Mouse (Mus musculus): ENCODE results near the gene Zrsr2. TPM values are rescaled to one million over a fixed set of nuclear protein-coding genes. Genes with fewer than 3 reads are reported as not detected.

Zrsr2 gene
- polyA plus RNA-seq (2014; fragmentation: Nextera tagmentation; extraction: Ambion mirVana) = 49.2 and 60.6 TPM in 2 replicates

DNA sequence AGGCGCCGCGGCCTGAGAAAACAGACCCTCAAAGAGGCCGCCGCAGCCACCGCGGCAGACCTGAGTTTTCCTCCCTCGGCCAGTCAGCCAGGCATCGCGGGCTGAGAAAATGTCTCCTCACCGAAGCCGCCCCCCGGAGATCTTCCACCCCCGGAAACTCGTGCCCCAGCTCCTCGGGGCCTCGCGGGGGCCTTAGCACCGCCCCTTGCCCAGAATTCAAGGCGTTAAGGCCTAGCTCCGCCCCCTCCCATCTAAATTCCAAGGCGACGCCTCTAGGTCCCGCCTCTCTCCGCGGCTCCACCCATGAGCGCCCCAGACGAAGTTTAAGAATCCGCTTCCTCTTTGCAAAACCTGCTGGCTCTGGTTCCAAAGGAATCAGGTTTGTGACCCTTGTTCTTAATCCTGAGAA, at the start of gene Zrsr2:
Gene Zrsr2, minus strand, starts transcription at position 195 of the 409 bp plus-strand sequence.
- H3K9ac ChIP-seq (ENCODE audit: low read length) = peak within 1 kb of the TSS; percentile 71
- no peaks in the 10 kb centered on the region for H3K4me1 ChIP-seq (replicated peaks; ENCODE audit: control insufficient read depth, insufficient read depth, low read length)
- H3K4me2 ChIP-seq (ENCODE audit: low read depth, low read length, severe bottlenecking) = peak within 1 kb of the TSS; percentile 46
- no peaks in the 10 kb centered on the region for H3K36me3 ChIP-seq (ENCODE audit: control insufficient read depth, insufficient read depth, low read length)
- peak; percentile 96 for ATAC-seq (replicated peaks; ENCODE audit: low FRiP score)
- 16% methylated on average over 29 of the region's 29 CpGs for WGBS
- no peaks in the 10 kb centered on the region for H3K27me3 ChIP-seq (ENCODE audit: control insufficient read depth, insufficient read depth, low read length)
- peak; percentile 90 for DNase-seq (ENCODE audit: low spot score)
- H3K27ac ChIP-seq (ENCODE audit: low read depth, low read length) = peak within 1 kb of the TSS; percentile 91
- peak within 1 kb of the TSS; percentile 55 for H3K4me3 ChIP-seq (ENCODE audit: low read depth, low read length)
- H3K9me3 ChIP-seq (ENCODE audit: control insufficient read depth, low read length) = no peaks in the 10 kb centered on the region

DNA sequence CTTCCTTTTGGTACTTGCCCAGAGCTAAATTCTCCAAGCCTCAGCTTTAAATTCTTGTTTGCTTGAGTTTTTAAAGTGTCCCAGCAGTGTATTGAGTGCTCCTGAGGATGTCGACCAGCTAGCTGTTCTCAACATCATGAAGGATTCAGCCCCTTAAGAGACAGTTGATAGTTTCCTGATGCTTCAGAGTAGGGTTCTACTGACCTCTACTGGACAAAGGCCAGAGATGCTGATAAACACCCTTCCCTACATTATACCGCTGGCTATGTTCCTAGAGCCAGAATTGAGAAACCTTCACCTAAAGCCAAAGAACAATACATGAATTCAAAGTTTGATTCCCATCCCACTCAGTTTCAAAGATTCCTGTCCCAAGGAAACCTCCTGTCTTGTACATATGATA, 46.3 kb upstream of the Zrsr2 start:
- H3K27ac ChIP-seq (ENCODE audit: low read depth, low read length) = no peak overlapping the region
- H3K4me2 ChIP-seq (ENCODE audit: low read depth, low read length, severe bottlenecking) = no peak overlapping the region
- H3K4me1 ChIP-seq (replicated peaks; ENCODE audit: control insufficient read depth, insufficient read depth, low read length) = no peaks in the 10 kb centered on the region
- 23% methylated on average over 2 of the region's 2 CpGs for WGBS
- no peak for DNase-seq (ENCODE audit: low spot score)
- no peak overlapping the region for H3K9ac ChIP-seq (ENCODE audit: low read length)
- no peaks in the 10 kb centered on the region for H3K9me3 ChIP-seq (ENCODE audit: control insufficient read depth, low read length)
- H3K4me3 ChIP-seq (ENCODE audit: low read depth, low read length) = no peak overlapping the region
- no peaks in the 10 kb centered on the region for H3K27me3 ChIP-seq (ENCODE audit: control insufficient read depth, insufficient read depth, low read length)
- H3K36me3 ChIP-seq (ENCODE audit: control insufficient read depth, insufficient read depth, low read length) = no peaks in the 10 kb centered on the region
- 0 out of 2 replicates have a peak, but pooled peaks have one; percentile 24 for ATAC-seq (replicated peaks; ENCODE audit: low FRiP score)

DNA sequence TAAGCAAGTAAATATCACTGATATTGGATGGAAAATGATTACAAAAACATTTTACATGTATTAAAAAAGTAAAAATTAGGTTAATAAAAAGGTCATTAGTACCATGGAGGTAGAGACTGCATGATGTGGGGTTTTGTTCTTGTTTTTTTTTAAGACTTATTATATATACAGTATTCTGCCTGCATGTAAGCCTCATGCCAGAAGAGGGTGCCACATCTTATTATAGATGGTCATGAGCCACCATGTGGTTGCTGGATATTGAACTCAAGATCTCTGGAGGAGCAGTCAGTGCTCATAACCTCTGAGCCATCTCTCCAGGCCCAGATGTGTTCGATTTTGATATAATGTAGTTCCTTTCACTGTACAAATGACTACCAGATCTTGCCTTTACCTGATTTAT, 41.4 kb upstream of the Zrsr2 start:
- Histone ChIP-seq H3K4me2 (ENCODE audit: low read depth, low read length, severe bottlenecking) (no peak overlapping the region), H3K27ac (ENCODE audit: low read depth, low read length) (no peak overlapping the region), H3K27me3 (ENCODE audit: control insufficient read depth, insufficient read depth, low read length) (no peaks in the 10 kb centered on the region), H3K9me3 (ENCODE audit: control insufficient read depth, low read length) (no peaks in the 10 kb centered on the region), H3K4me3 (ENCODE audit: low read depth, low read length) (no peak overlapping the region), H3K36me3 (ENCODE audit: control insufficient read depth, insufficient read depth, low read length) (no peaks in the 10 kb centered on the region), H3K4me1 (replicated peaks; ENCODE audit: control insufficient read depth, insufficient read depth, low read length) (no peaks in the 10 kb centered on the region), H3K9ac (ENCODE audit: low read length) (no peak overlapping the region)
- ATAC-seq (replicated peaks; ENCODE audit: low FRiP score) (no peak), DNase-seq (ENCODE audit: low spot score) (no peak)
- 80% methylated on average over 1 of the region's 1 CpGs for WGBS

DNA sequence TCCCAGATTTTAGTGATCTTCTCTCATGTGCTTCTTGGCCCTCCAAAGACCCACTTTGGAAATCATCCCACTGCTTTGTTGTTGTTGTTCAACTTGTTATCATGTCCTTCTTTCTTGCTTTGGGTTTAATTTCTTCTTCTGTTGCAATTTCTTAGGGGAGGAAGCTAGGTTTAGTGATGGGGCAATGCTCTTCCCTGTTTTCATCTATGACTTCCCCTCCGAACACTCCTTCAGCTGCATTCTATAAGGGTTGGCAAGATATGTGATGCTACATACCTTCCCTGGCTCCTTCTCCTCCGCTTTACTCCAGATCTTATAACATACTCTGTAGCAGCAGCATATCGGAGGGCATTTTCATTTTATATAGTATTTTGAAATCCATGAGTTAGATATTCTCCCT, 38.3 kb upstream of the Zrsr2 start:
- 89% methylated on average over 3 of the region's 3 CpGs for WGBS
- Histone ChIP-seq H3K4me2 (ENCODE audit: low read depth, low read length, severe bottlenecking) (no peak overlapping the region), H3K9ac (ENCODE audit: low read length) (no peak overlapping the region), H3K36me3 (ENCODE audit: control insufficient read depth, insufficient read depth, low read length) (no peaks in the 10 kb centered on the region), H3K4me3 (ENCODE audit: low read depth, low read length) (no peak overlapping the region), H3K9me3 (ENCODE audit: control insufficient read depth, low read length) (no peaks in the 10 kb centered on the region), H3K27ac (ENCODE audit: low read depth, low read length) (no peak overlapping the region), H3K27me3 (ENCODE audit: control insufficient read depth, insufficient read depth, low read length) (no peaks in the 10 kb centered on the region), H3K4me1 (replicated peaks; ENCODE audit: control insufficient read depth, insufficient read depth, low read length) (no peaks in the 10 kb centered on the region)
- DNase-seq (ENCODE audit: low spot score) = no peak
- ATAC-seq (replicated peaks; ENCODE audit: low FRiP score) = no peak

DNA sequence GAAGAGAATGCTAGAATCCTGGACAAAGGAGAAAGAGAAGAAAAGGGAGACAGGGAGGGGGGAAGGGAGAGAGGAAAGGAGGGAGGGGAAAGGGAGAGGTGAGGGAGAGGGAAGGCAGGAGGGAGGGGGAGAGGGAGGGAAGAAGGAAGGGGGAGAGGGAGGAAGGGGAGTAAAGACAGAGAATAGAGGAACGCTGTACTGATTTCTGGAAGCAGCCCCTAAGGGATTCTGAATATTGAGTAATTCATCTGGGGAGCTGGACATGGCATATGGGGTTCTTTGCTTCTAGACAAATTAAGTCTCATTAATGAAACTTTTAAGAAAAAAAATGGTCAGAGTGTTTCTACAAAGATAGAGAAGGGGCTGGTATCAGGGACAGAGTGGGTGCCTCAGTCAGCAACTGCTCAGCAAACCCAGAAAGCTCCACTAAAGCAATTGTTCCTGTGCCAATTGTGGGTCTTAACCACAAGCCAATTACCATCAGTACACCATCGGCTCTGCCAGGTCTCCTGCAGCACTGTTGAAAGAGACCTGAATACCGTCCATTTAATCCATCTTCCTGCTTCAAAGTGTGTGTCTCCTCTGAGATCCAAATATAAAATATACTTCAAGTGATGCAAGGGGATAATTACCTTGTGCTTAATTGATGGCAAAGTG, 29.4 kb upstream of the Zrsr2 start:
- no peak overlapping the region for H3K27ac ChIP-seq (ENCODE audit: low read depth, low read length)
- ATAC-seq (replicated peaks; ENCODE audit: low FRiP score) (peak; percentile 53; the same call in 1 of the 2 replicates), DNase-seq (ENCODE audit: low spot score) (no peak)
- H3K4me3 ChIP-seq (ENCODE audit: low read depth, low read length) = no peak overlapping the region
- H3K27me3 ChIP-seq (ENCODE audit: control insufficient read depth, insufficient read depth, low read length) = no peaks in the 10 kb centered on the region; the same call in 1 of the 2 replicates
- H3K9ac ChIP-seq (ENCODE audit: low read length) = no peak overlapping the region
- H3K4me1 ChIP-seq (replicated peaks; ENCODE audit: control insufficient read depth, insufficient read depth, low read length) = no peaks in the 10 kb centered on the region
- no peaks in the 10 kb centered on the region for H3K9me3 ChIP-seq (ENCODE audit: control insufficient read depth, low read length)
- H3K36me3 ChIP-seq (ENCODE audit: control insufficient read depth, insufficient read depth, low read length) = no peaks in the 10 kb centered on the region
- WGBS = 42% methylated on average over 3 of the region's 3 CpGs
- H3K4me2 ChIP-seq (ENCODE audit: low read depth, low read length, severe bottlenecking) = no peak overlapping the region

DNA sequence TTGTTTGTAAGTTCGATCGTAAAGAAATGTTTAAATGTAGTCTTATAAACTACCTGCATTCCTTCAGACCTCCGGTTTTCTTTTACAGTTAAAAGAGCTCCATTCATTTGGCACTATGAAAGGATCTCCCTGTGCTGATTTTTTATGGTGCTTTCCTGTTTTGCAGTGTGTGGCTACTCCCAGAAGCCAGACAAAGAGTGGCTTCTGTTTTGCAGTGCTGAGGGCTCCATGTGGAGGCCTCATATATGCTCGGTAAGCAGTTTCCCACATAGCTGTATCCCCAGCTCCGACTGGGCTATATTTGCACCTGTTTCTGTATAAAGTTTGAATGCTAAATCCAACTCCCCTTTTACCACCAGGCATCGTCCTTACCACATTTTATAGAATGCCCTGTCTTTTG, 23.7 kb upstream of the Zrsr2 start:
- Histone ChIP-seq H3K4me1 (replicated peaks; ENCODE audit: control insufficient read depth, insufficient read depth, low read length) (no peaks in the 10 kb centered on the region), H3K9me3 (ENCODE audit: control insufficient read depth, low read length) (no peaks in the 10 kb centered on the region), H3K4me3 (ENCODE audit: low read depth, low read length) (no peak overlapping the region), H3K27ac (ENCODE audit: low read depth, low read length) (no peak overlapping the region), H3K4me2 (ENCODE audit: low read depth, low read length, severe bottlenecking) (no peak overlapping the region), H3K9ac (ENCODE audit: low read length) (no peak overlapping the region), H3K27me3 (ENCODE audit: control insufficient read depth, insufficient read depth, low read length) (peaks cover 2% of the 10 kb centered on the region), H3K36me3 (ENCODE audit: control insufficient read depth, insufficient read depth, low read length) (no peaks in the 10 kb centered on the region)
- ATAC-seq (replicated peaks; ENCODE audit: low FRiP score) (no peak), DNase-seq (ENCODE audit: low spot score) (no peak)
- WGBS = 85% methylated on average over 6 of the region's 6 CpGs

DNA sequence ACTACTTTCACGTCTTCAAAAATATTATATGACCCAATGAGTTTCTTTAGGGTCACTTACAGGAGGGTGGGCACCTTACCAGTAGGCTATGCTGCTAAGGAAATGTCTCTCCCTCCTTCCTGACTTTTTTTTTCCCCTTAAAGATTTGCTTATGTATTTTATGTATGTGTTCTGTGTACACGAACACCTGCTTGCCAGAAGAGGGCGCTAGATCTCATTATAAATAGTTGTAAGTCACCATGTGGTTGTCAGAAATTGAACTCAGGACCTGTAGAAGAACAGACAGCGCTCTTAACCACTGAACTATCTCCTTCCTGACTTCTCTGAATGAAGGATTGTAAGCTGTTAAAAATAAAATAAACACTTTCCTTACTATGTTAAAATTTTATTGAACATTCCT, 23.0 kb upstream of the Zrsr2 start:
- Histone ChIP-seq H3K4me1 (replicated peaks; ENCODE audit: control insufficient read depth, insufficient read depth, low read length) (no peaks in the 10 kb centered on the region), H3K4me2 (ENCODE audit: low read depth, low read length, severe bottlenecking) (no peak overlapping the region), H3K27me3 (ENCODE audit: control insufficient read depth, insufficient read depth, low read length) (peaks cover 2% of the 10 kb centered on the region), H3K9ac (ENCODE audit: low read length) (no peak overlapping the region), H3K27ac (ENCODE audit: low read depth, low read length) (no peak overlapping the region), H3K36me3 (ENCODE audit: control insufficient read depth, insufficient read depth, low read length) (no peaks in the 10 kb centered on the region), H3K9me3 (ENCODE audit: control insufficient read depth, low read length) (no peaks in the 10 kb centered on the region), H3K4me3 (ENCODE audit: low read depth, low read length) (no peak overlapping the region)
- ATAC-seq (replicated peaks; ENCODE audit: low FRiP score) = no peak
- 50% methylated on average over 4 of the region's 4 CpGs for WGBS
- DNase-seq (ENCODE audit: low spot score) = no peak

DNA sequence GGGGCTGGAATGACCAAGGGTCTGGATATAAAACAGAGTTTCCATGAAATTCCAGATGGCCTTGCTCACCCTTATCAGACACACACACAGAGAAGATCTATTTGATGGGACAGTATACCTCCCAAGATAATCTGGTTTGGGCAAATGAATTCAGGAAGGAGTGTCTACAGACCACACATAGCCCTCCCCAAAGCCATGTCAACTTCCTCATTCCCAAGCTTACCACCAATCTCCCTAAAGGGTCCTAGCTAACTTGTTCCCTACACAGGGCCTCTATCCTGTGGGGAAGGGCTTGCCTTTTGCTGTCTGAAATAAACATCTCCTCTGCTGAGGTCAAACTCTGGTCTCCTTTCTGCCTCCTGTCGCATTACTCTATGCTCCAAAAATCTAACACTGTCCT, 22.6 kb upstream of the Zrsr2 start:
- no peaks in the 10 kb centered on the region for H3K4me1 ChIP-seq (replicated peaks; ENCODE audit: control insufficient read depth, insufficient read depth, low read length)
- no peaks in the 10 kb centered on the region for H3K36me3 ChIP-seq (ENCODE audit: control insufficient read depth, insufficient read depth, low read length)
- H3K27ac ChIP-seq (ENCODE audit: low read depth, low read length) = no peak overlapping the region
- no peak overlapping the region for H3K4me2 ChIP-seq (ENCODE audit: low read depth, low read length, severe bottlenecking)
- no peaks in the 10 kb centered on the region for H3K9me3 ChIP-seq (ENCODE audit: control insufficient read depth, low read length)
- 100% methylated on average over 1 of the region's 1 CpGs for WGBS
- DNase-seq (ENCODE audit: low spot score) (no peak), ATAC-seq (replicated peaks; ENCODE audit: low FRiP score) (no peak)
- H3K4me3 ChIP-seq (ENCODE audit: low read depth, low read length) = no peak overlapping the region
- H3K27me3 ChIP-seq (ENCODE audit: control insufficient read depth, insufficient read depth, low read length) = peaks cover 2% of the 10 kb centered on the region
- no peak overlapping the region for H3K9ac ChIP-seq (ENCODE audit: low read length)

DNA sequence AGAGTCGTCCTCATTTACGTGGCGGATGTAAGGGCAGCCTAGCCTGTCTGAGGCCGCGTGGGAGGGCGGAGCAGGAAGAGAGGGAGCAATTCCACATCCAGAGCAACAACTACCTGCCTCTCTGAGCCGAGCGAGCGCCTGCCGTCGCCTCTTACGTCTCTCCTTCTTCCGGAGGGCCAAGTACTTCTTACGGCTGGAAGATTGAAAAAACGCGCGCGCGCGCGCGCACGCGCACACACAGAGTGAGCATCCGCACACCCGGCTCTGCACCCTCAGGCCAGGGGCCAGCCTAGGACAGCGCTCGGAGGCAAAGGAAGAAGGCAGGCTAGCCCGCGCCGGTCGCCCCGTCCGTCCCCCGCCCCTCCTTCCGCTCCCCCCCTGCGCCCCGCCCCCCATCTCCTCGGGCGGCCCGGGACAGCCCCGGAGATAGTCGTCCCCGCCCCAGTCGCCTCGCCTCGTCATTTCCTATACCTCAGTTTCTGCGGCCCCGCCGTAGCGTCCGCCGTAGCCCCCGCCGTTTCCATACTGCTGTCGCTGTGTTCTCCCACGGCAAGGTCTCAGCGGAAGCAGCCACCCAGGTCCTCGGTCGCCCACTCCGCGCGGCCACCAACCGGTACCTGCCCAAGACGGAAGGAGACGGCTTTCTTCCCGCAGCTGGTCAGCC, 526 bp downstream of the Zrsr2 start:
- Histone ChIP-seq H3K4me2 (ENCODE audit: low read depth, low read length, severe bottlenecking) (peak overlapping the region; percentile 44), H3K27me3 (ENCODE audit: control insufficient read depth, insufficient read depth, low read length) (no peaks in the 10 kb centered on the region), H3K36me3 (ENCODE audit: control insufficient read depth, insufficient read depth, low read length) (no peaks in the 10 kb centered on the region), H3K4me3 (ENCODE audit: low read depth, low read length) (peak overlapping the region; percentile 55), H3K9me3 (ENCODE audit: control insufficient read depth, low read length) (no peaks in the 10 kb centered on the region), H3K4me1 (replicated peaks; ENCODE audit: control insufficient read depth, insufficient read depth, low read length) (no peaks in the 10 kb centered on the region), H3K27ac (ENCODE audit: low read depth, low read length) (peak overlapping the region; percentile 91), H3K9ac (ENCODE audit: low read length) (peak overlapping the region; percentile 71)
- ATAC-seq (replicated peaks; ENCODE audit: low FRiP score) (peak; percentile 90), DNase-seq (ENCODE audit: low spot score) (peak; percentile 85)
- 28% methylated on average over 57 of the region's 67 CpGs for WGBS
